ENCODE assay signal across 23 mouse cellular contexts in genomic region chr7:30890681-30891080, GRCm38 (mm10). TPM values are rescaled to one million over a fixed set of nuclear protein-coding genes. Genes with fewer than 3 reads are reported as not detected.
"Had no signal": no experiment of that assay in that cellular context is flagged by ENCODE, and none has a peak within 500 bp of the region (broad histone marks: within the 10 kb centered on the region; RNA-seq: fewer than 3 reads in every experiment).

No protein-coding gene starts in this region.

- ATAC-seq: lung, postnatal 0 days had no signal

- H3K27ac ChIP-seq: left cerebral cortex, adult 2 months; limb, embryonic 10.5 days; liver, embryonic 14.5 days; midbrain, embryonic 10.5 days; neural tube, embryonic 15.5 days; stomach, postnatal 0 days had no signal

- H3K27me3 ChIP-seq: neural tube, embryonic 15.5 days had no signal

- DNase-seq: kidney, adult 18-20 months; kidney, postnatal 10 days; lung, adult 2 months; lung, postnatal 4 days; midbrain, embryonic 14.5 days; right cerebral cortex, adult 18-20 months; right cerebral cortex, postnatal 25 days; thymus, postnatal 25 days had no signal

- H3K4me3 ChIP-seq: left cerebral cortex, adult 2 months; limb, embryonic 10.5 days; midbrain, embryonic 10.5 days; myocyte; neural tube, embryonic 15.5 days had no signal

- H3K36me3 ChIP-seq: limb, embryonic 10.5 days; midbrain, embryonic 10.5 days; neural tube, embryonic 15.5 days had no signal

- H3K4me2 ChIP-seq: neural tube, embryonic 15.5 days had no signal

- H3K9me3 ChIP-seq: limb, embryonic 10.5 days; midbrain, embryonic 10.5 days; neural tube, embryonic 15.5 days had no signal

- H3K4me1 ChIP-seq: midbrain, embryonic 10.5 days; neural tube, embryonic 15.5 days had no signal

- H3K9ac ChIP-seq: liver, embryonic 14.5 days; neural tube, embryonic 15.5 days had no signal

RNA-seq across cellular contexts. Expression of gene Cd22, which starts 10.5 kb away (rescaled TPM):
- total RNA-seq: layer of hippocampus, postnatal 25 days; left cerebral cortex, adult 2 months; left cerebral cortex, postnatal 14 days had no signal
- polyA plus RNA-seq: limb, embryonic 10.5 days; midbrain, embryonic 14.5 days; myocyte had no signal

RNA-seq across cellular contexts. Expression of gene Mag, which starts 24.0 kb away (rescaled TPM):
- polyA plus RNA-seq: limb, embryonic 10.5 days had no signal

RNA-seq across cellular contexts. Expression of gene Ffar1, which starts 29.3 kb away (rescaled TPM):
- total RNA-seq: layer of hippocampus, postnatal 25 days; left cerebral cortex, adult 2 months; left cerebral cortex, postnatal 14 days had no signal
- polyA plus RNA-seq: kidney, embryonic 14.5 days; limb, embryonic 10.5 days; lung, postnatal 0 days; midbrain, embryonic 10.5 days; midbrain, embryonic 14.5 days; myocyte; neural tube, embryonic 11.5 days; neural tube, embryonic 15.5 days; urinary bladder, adult 2 months had no signal

RNA-seq across cellular contexts. Expression of gene Hamp2, which starts 33.8 kb away (rescaled TPM):
- total RNA-seq: layer of hippocampus, postnatal 25 days; left cerebral cortex, adult 2 months; left cerebral cortex, postnatal 14 days; megakaryocyte, adult 5-6 weeks had no signal
- polyA plus RNA-seq: kidney, embryonic 14.5 days; limb, embryonic 10.5 days; liver, embryonic 14.5 days; lung, postnatal 0 days; midbrain, embryonic 10.5 days; midbrain, embryonic 14.5 days; myocyte; neural tube, embryonic 11.5 days; neural tube, embryonic 15.5 days; urinary bladder, adult 2 months had no signal

RNA-seq across cellular contexts. Expression of gene Ffar3, which starts 34.7 kb away (rescaled TPM):
- total RNA-seq: layer of hippocampus, postnatal 25 days; left cerebral cortex, adult 2 months; megakaryocyte, adult 5-6 weeks had no signal
- polyA plus RNA-seq: kidney, embryonic 14.5 days; limb, embryonic 10.5 days; limb, embryonic 14.5 days; liver, embryonic 14.5 days; lung, adult 2 months; lung, postnatal 0 days; midbrain, embryonic 10.5 days; midbrain, embryonic 14.5 days; myocyte; neural tube, embryonic 11.5 days; neural tube, embryonic 15.5 days; urinary bladder, adult 2 months had no signal
